Mouse (Mus musculus) layer of hippocampus, adult 18-20 months (tissue): ENCODE measurements around the gene Mast2. TPM values are rescaled to one million over a fixed set of nuclear protein-coding genes. Genes with fewer than 3 reads are reported as not detected.

Experiments used
- DNase-seq, 2 experiments: peaks; one replicate each; pipeline ENCODE4 v3.0.0; 2022; ENCODE audit warnings: low spot score in 2 of 2
- long read RNA-seq: library from polyadenylated mRNA; stranded (forward); transcript quantifications from one replicate; pipeline ENCODE4 v2.0.0, GENCODE M21; 2021
- total RNA-seq, 2 experiments: library from RNA; stranded (reverse); gene quantifications; 2 replicates each; pipeline ENCODE4 v1.2.3; 2021

The Mast2 gene
- 10 to 100 TPM; 94.1 to 97.6 TPM for total RNA-seq
- long read RNA-seq, full-length matches to known transcripts, result 47 of 212 reads
- long read RNA-seq, partial matches to known transcripts, result 22 of 212 reads
- long read RNA-seq, other reads (novel, unspliced or antisense), result 143 of 212 reads

- peak; percentile 60 to 81 for DNase-seq
These were observed at the start of gene Mast2 for GRCm38 (mm10) chr4:116464126-116464981. Mast2 (minus strand) TSS chr4:116464183.

- DNase-seq, result peak; percentile 91 to 98
These were observed 43.6 kb upstream of the Mast2 start, which contains the start of gene Ipp for GRCm38 (mm10) chr4:116507425-116508218. Ipp (plus strand) TSS chr4:116507549.

- no peak for DNase-seq
These were observed 43.0 kb upstream of the Mast2 start for GRCm38 (mm10) chr4:116506886-116507424.

- DNase-seq, result no peak
These were observed 36.0 kb upstream of the Mast2 start for GRCm38 (mm10) chr4:116499978-116500377.

- DNase-seq, result no peak
These were observed 29.7 kb upstream of the Mast2 start for GRCm38 (mm10) chr4:116493646-116494045.

- DNase-seq, result no peak
These were observed 28.5 kb upstream of the Mast2 start for GRCm38 (mm10) chr4:116492460-116492859.

GRCm38 (mm10) chr4:116491886-116492285 is 27.9 kb upstream of the Mast2 start:
- DNase-seq, result no peak

GRCm38 (mm10) chr4:116491119-116491536 is 27.1 kb upstream of the Mast2 start:
- no peak for DNase-seq

- no peak for DNase-seq
These were observed 19.5 kb upstream of the Mast2 start for GRCm38 (mm10) chr4:116483476-116483875.

- DNase-seq, result no peak
These were observed 17.3 kb upstream of the Mast2 start for GRCm38 (mm10) chr4:116481322-116481721.

GRCm38 (mm10) chr4:116463231-116464125 is 505 bp downstream of the Mast2 start:
- peak; percentile 5 to 15 for DNase-seq

- no peak for DNase-seq
These were observed 2.0 kb downstream of the Mast2 start for GRCm38 (mm10) chr4:116461943-116462342.

- DNase-seq, result no peak
These were observed 12.4 kb downstream of the Mast2 start for GRCm38 (mm10) chr4:116451553-116451952.

GRCm38 (mm10) chr4:116449951-116450350 is 14.0 kb downstream of the Mast2 start:
- no peak for DNase-seq

GRCm38 (mm10) chr4:116448673-116449072 is 15.3 kb downstream of the Mast2 start:
- peak; percentile 18 to 53 for DNase-seq

- no peak for DNase-seq
These were observed 24.6 kb downstream of the Mast2 start for GRCm38 (mm10) chr4:116439383-116439782.

- DNase-seq, result no peak
These were observed 25.4 kb downstream of the Mast2 start for GRCm38 (mm10) chr4:116438561-116438960.

- DNase-seq, result no peak
These were observed 28.4 kb downstream of the Mast2 start for GRCm38 (mm10) chr4:116435626-116436025.

GRCm38 (mm10) chr4:116422186-116422585 is 41.8 kb downstream of the Mast2 start:
- no peak for DNase-seq

- DNase-seq, result no peak
These were observed 42.8 kb downstream of the Mast2 start for GRCm38 (mm10) chr4:116421170-116421569.
